Mouse (Mus musculus) brain, adult 2 months (tissue): ENCODE measurements around the gene Wbp1l.

Experiments
- DNase-seq: peaks from one replicate; pipeline ENCODE4 v3.0.0; 2011; ENCODE audit warnings: low read depth, low spot score

Wbp1l gene

GRCm38 (mm10) chr19:46658348-46658747, 59.5 kb downstream of the Wbp1l start:
- DNase-seq, result no peak

GRCm38 (mm10) chr19:46658851-46659250, 60.0 kb downstream of the Wbp1l start:
- DNase-seq, result no peak

- DNase-seq, result no peak
These were observed 62.6 kb downstream of the Wbp1l start for GRCm38 (mm10) chr19:46661511-46661910.

GRCm38 (mm10) chr19:46662214-46662613, 63.3 kb downstream of the Wbp1l start:
- no peak for DNase-seq

GRCm38 (mm10) chr19:46662784-46663183, 63.9 kb downstream of the Wbp1l start:
- DNase-seq, result no peak

GRCm38 (mm10) chr19:46665474-46665873, 66.6 kb downstream of the Wbp1l start:
- peak; percentile 76 for DNase-seq

- DNase-seq, result no peak
These were observed 68.4 kb downstream of the Wbp1l start for GRCm38 (mm10) chr19:46667300-46667699.

GRCm38 (mm10) chr19:46668263-46668662, 69.4 kb downstream of the Wbp1l start:
- DNase-seq, result no peak

GRCm38 (mm10) chr19:46669802-46670201, 70.9 kb downstream of the Wbp1l start:
- no peak for DNase-seq

GRCm38 (mm10) chr19:46670691-46671090, 71.8 kb downstream of the Wbp1l start:
- DNase-seq, result peak; percentile 66

GRCm38 (mm10) chr19:46672766-46673418, 74.0 kb downstream of the Wbp1l start, which contains the start of gene Cyp17a1:
Cyp17a1 (minus strand) TSS chr19:46673172.
- DNase-seq, result no peak

GRCm38 (mm10) chr19:46675641-46676040, 76.8 kb downstream of the Wbp1l start:
- DNase-seq, result no peak

- no peak for DNase-seq
These were observed 81.0 kb downstream of the Wbp1l start for GRCm38 (mm10) chr19:46679720-46680383.

- peak; percentile 97 for DNase-seq
These were observed 90.8 kb downstream of the Wbp1l start, which contains the start of gene Borcs7 for GRCm38 (mm10) chr19:46689460-46690372. Borcs7 (plus strand) TSS chr19:46689906.

GRCm38 (mm10) chr19:46690387-46690786, 91.5 kb downstream of the Wbp1l start:
- DNase-seq, result no peak

GRCm38 (mm10) chr19:46691078-46691477, 92.2 kb downstream of the Wbp1l start:
- DNase-seq, result no peak

GRCm38 (mm10) chr19:46693146-46693545, 94.3 kb downstream of the Wbp1l start:
- no peak for DNase-seq

- no peak for DNase-seq
These were observed 97.6 kb downstream of the Wbp1l start for GRCm38 (mm10) chr19:46696482-46696881.

GRCm38 (mm10) chr19:46696943-46697342, 98.1 kb downstream of the Wbp1l start:
- DNase-seq, result no peak

- DNase-seq, result no peak
These were observed 99.1 kb downstream of the Wbp1l start for GRCm38 (mm10) chr19:46697840-46698517.

- peak; percentile 82 for DNase-seq
These were observed 100.2 kb downstream of the Wbp1l start for GRCm38 (mm10) chr19:46699011-46699481.
